Mouse (Mus musculus) cortical plate, adult 2 months (tissue): ENCODE measurements around the gene Armc12.

Source experiments
- CTCF ChIP-seq: fragments of 200-500 bp; IDR thresholded peaks from 2 replicates; pipeline ENCODE4 v1.5.1; 2011; ENCODE audit warnings: mild to moderate bottlenecking, control low read depth, low read length; ENCODE audit not compliant: insufficient read depth; ENCODE audit errors: extremely low read depth
- POLR2A ChIP-seq: fragments of 200-500 bp; IDR thresholded peaks from 2 replicates; pipeline ENCODE4 v1.6.1; 2011; ENCODE audit warnings: mild to moderate bottlenecking, low read length, control low read depth; ENCODE audit not compliant: insufficient read depth; ENCODE audit errors: extremely low read depth

DNA sequence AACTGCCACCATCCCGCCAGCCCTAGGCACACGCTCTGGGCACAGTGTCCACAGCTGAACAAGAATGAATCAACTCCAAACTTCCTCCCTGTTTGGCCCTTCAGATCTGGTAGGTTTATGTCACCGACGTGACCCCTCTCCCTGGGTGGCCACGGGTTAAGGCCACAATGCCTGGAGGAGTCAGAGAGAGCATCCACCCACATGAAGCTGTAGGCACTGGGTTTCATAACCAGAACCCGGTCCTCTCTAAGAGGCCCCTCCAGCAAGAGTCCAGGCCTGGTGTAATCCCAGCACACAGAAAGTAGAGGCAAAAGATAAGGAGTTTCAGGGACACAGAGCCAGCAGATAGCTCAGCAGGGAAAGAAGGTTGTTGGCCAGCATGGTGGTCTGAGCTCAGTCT is 26.4 kb upstream of the Armc12 start:
- TF ChIP-seq CTCF (no peak), POLR2A (no peak)
